Mouse (Mus musculus) hindbrain, postnatal 0 days (tissue): ENCODE results near the gene Tmem132d. TPM values are rescaled to one million over a fixed set of nuclear protein-coding genes. Genes with fewer than 3 reads are reported as not detected.

ENCODE experiments used
- ATAC-seq: fragments of 200-750 bp; cut with Nextera tagmentation; 2 replicates; pipeline ENCODE4 v1.8.0; 2017; ENCODE audit warnings: mild to moderate bottlenecking, moderate TSS enrichment, moderate library complexity
- DNase-seq: peaks from one replicate; pipeline ENCODE4 v3.0.0-alpha.2; 2015; ENCODE audit warnings: low spot score
- H3K27ac ChIP-seq: fragments of 300-500 bp; sonication (generic); 2 replicates; pipeline ENCODE4 v1.5.1; 2014; ENCODE audit warnings: mild to moderate bottlenecking
- H3K27me3 ChIP-seq: fragments of 300-500 bp; sonication (generic); 2 replicates; pipeline ENCODE4 v1.6.1; 2014; ENCODE audit warnings: low read length, mixed read lengths; ENCODE audit not compliant: insufficient read depth
- H3K36me3 ChIP-seq: fragments of 300-500 bp; sonication (generic); 2 replicates; pipeline ENCODE4 v1.6.1; 2014; ENCODE audit warnings: low read length, mixed read lengths; ENCODE audit not compliant: insufficient read depth
- H3K4me1 ChIP-seq: fragments of 300-500 bp; sonication (generic); 2 replicates; pipeline ENCODE4 v1.6.1; 2014; ENCODE audit warnings: antibody characterized with exemption, low read length, mixed read lengths; ENCODE audit not compliant: insufficient read depth
- H3K4me2 ChIP-seq: fragments of 300-500 bp; sonication (generic); 2 replicates; pipeline ENCODE4 v1.6.1; 2014; ENCODE audit warnings: low read depth, mild to moderate bottlenecking, low read length, moderate library complexity, mixed read lengths
- H3K4me3 ChIP-seq: fragments of 300-500 bp; sonication (generic); 2 replicates; pipeline ENCODE4 v1.5.1; 2014; ENCODE audit warnings: low read length
- H3K9ac ChIP-seq: fragments of 300-500 bp; sonication (generic); replicated peaks from 2 replicates; pipeline ENCODE4 v1.6.1; 2014; ENCODE audit warnings: mild to moderate bottlenecking, low read length, moderate library complexity, mixed read lengths
- H3K9me3 ChIP-seq: fragments of 300-500 bp; sonication (generic); 2 replicates; pipeline ENCODE4 v1.6.1; 2016; ENCODE audit warnings: low read length, mixed read lengths
- CTCF ChIP-seq: IDR thresholded peaks from 2 replicates; pipeline ENCODE4 v1.5.1; 2016; ENCODE audit warnings: antibody characterized with exemption, control low read depth, low read depth
- WGBS: fragments of 180-500 bp; shearing (Covaris S2); extraction: QIAGEN DNeasy Blood & Tissue Kit; methylation state at CpG from one replicate; pipeline ENCODE4 v1.1.7; 2014; 5-methylcytosine and 5-hydroxymethylcytosine counted together
- polyA plus RNA-seq: library from polyadenylated mRNA; unstranded; fragments of >200 nt; fragmentation: Nextera tagmentation; extraction: Ambion mirVana; gene quantifications from 2 replicates; pipeline ENCODE4 v1.2.1, GENCODE M21; 2015
- total RNA-seq: library from RNA; depleted of rRNA; stranded (reverse); fragments of >200 nt; gene quantifications from 2 replicates; pipeline ENCODE4 v1.2.3, GENCODE M21; 2014

Tmem132d gene
- total and polyA plus RNA-seq, 2 experiments from 2014 or later, result 5.8 to 28.9 TPM

- Histone ChIP-seq H3K36me3 (no peaks in the 10 kb centered on the region), H3K27ac (no peak overlapping the region), H3K4me2 (no peak overlapping the region), H3K4me1 (no peaks in the 10 kb centered on the region; the same call in 1 of the 2 replicates), H3K4me3 (no peak overlapping the region), H3K27me3 (no peaks in the 10 kb centered on the region), H3K9me3 (no peaks in the 10 kb centered on the region), H3K9ac (no peak overlapping the region)
- DNase-seq (peak; percentile 38), ATAC-seq (no peak)
- no peak for TF ChIP-seq CTCF
- 12% methylated on average over 6 of the region's 6 CpGs for WGBS
Observed at GRCm38 (mm10) chr5:128452196-128452595, 19.3 kb upstream of the Tmem132d start.

GRCm38 (mm10) chr5:128450808-128451207, 17.9 kb upstream of the Tmem132d start:
- WGBS, result 79% methylated on average over 3 of the region's 3 CpGs
- H3K9ac ChIP-seq, result no peak overlapping the region
- H3K27ac ChIP-seq, result no peak overlapping the region
- no peak overlapping the region for H3K4me2 ChIP-seq
- H3K36me3 ChIP-seq, result no peaks in the 10 kb centered on the region
- TF ChIP-seq CTCF, result peak; percentile 53
- no peak for ATAC-seq
- no peaks in the 10 kb centered on the region for H3K27me3 ChIP-seq
- no peaks in the 10 kb centered on the region; the same call in 1 of the 2 replicates for H3K4me1 ChIP-seq
- H3K4me3 ChIP-seq, result no peak overlapping the region
- no peaks in the 10 kb centered on the region for H3K9me3 ChIP-seq
- no peak for DNase-seq

DNA sequence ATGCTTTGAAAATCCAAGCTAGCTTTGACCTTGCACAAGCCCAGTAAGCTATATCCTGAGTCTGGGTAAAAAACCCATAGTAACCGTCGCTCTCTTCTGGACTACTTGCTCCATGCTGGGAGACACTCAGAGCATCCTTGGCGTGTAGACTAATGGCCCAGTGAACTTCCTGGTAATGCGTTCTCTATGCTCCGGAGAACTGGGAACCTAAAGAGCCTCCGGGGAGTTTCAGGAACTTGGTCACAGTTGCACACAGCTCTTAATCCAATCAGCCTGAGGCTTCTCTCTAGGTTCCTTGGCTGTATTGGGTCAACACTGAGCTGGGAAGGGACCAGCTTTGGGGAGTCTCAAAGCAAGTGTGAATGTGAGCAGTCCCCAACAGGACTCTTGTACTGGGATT, 12.0 kb upstream of the Tmem132d start:
- H3K9ac ChIP-seq, result no peak overlapping the region
- no peak for ATAC-seq
- no peaks in the 10 kb centered on the region for H3K36me3 ChIP-seq
- TF ChIP-seq CTCF, result no peak
- H3K4me2 ChIP-seq, result no peak overlapping the region
- peaks cover 17% of the 10 kb centered on the region; the same call in 1 of the 2 replicates for H3K27me3 ChIP-seq
- H3K4me1 ChIP-seq, result no peaks in the 10 kb centered on the region
- 13% methylated on average over 6 of the region's 6 CpGs for WGBS
- H3K27ac ChIP-seq, result no peak overlapping the region
- H3K9me3 ChIP-seq, result no peaks in the 10 kb centered on the region
- H3K4me3 ChIP-seq, result no peak overlapping the region
- no peak for DNase-seq

GRCm38 (mm10) chr5:128443848-128444247, 11.0 kb upstream of the Tmem132d start:
- ATAC-seq (no peak), DNase-seq (no peak)
- peak overlapping the region; percentile 19; the same call in 1 of the 2 replicates for H3K4me3 ChIP-seq
- TF ChIP-seq CTCF, result no peak
- 32% methylated on average over 4 of the region's 4 CpGs for WGBS
- H3K9me3 ChIP-seq, result no peaks in the 10 kb centered on the region
- no peak overlapping the region for H3K27ac ChIP-seq
- H3K4me2 ChIP-seq, result peak overlapping the region; percentile 47; the same call in 1 of the 2 replicates
- H3K4me1 ChIP-seq, result no peaks in the 10 kb centered on the region
- no peaks in the 10 kb centered on the region for H3K36me3 ChIP-seq
- peaks cover 17% of the 10 kb centered on the region; the same call in 1 of the 2 replicates for H3K27me3 ChIP-seq
- H3K9ac ChIP-seq, result no peak overlapping the region

- Histone ChIP-seq H3K9me3 (no peaks in the 10 kb centered on the region), H3K27me3 (peaks cover 17% of the 10 kb centered on the region; the same call in 1 of the 2 replicates)
- TF ChIP-seq CTCF, result no peak
Observed at GRCm38 (mm10) chr5:128441121-128441520, 8.2 kb upstream of the Tmem132d start.

DNA sequence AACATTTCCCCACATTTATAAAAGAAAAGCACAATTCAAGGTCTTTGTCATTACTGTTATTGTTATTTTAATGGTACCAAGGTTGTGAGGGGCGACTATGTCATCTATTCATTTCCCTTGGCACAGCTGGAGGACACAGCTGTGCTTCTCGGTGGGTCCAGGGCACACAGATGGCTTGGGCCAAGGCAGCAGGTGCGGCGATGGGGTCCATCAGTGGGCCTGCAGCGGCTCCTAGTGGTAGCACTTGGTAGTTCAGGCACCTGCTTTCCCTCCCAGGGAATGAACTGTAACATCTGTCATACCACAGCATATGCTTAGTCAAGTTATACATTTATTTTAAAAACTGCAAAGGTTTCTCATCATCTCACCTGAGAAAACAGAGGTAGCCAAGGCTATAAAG, 7.0 kb upstream of the Tmem132d start:
- Histone ChIP-seq H3K9me3 (no peaks in the 10 kb centered on the region), H3K9ac (no peak overlapping the region), H3K36me3 (no peaks in the 10 kb centered on the region), H3K4me2 (no peak overlapping the region), H3K4me1 (peaks cover 6% of the 10 kb centered on the region; the same call in 1 of the 2 replicates), H3K4me3 (no peak overlapping the region), H3K27ac (no peak overlapping the region), H3K27me3 (peaks cover 17% of the 10 kb centered on the region; the same call in 1 of the 2 replicates)
- ATAC-seq, result peak; percentile 74
- 2% methylated on average over 5 of the region's 5 CpGs for WGBS
- TF ChIP-seq CTCF, result peak; percentile 98
- DNase-seq, result peak; percentile 81

More at GRCm38 (mm10) chr5:128441121-128441520, 8.2 kb upstream of the Tmem132d start:
- H3K9ac ChIP-seq, result no peak overlapping the region
- DNase-seq (no peak), ATAC-seq (no peak)
- no peaks in the 10 kb centered on the region for H3K36me3 ChIP-seq
- H3K4me1 ChIP-seq, result peaks cover 6% of the 10 kb centered on the region; the same call in 1 of the 2 replicates
- H3K4me3 ChIP-seq, result no peak overlapping the region
- H3K4me2 ChIP-seq, result no peak overlapping the region
- no peak overlapping the region for H3K27ac ChIP-seq
- 10% methylated on average over 5 of the region's 5 CpGs for WGBS

DNA sequence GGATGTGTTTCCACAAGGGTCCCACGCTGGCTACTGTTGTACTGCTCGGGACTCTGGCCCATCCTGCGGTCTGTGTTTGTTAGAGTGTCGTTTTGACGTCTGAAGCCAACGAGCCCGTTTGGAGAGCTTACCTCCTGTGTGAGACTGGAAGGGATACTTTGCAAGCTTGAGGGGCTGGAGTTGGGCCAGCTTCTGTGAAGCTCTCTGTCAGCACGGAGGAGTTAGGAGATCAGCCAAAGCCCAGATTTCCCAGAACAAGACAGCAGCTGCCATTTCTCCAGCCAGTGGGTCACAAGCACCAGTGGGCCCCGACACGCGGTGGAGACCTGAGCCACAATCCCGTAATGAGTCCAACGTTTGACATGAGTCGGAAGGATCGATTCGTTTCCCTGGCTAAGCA, 5.2 kb upstream of the Tmem132d start:
- H3K4me3 ChIP-seq, result no peak overlapping the region
- H3K9me3 ChIP-seq, result no peaks in the 10 kb centered on the region
- ATAC-seq, result no peak
- H3K27me3 ChIP-seq, result peaks cover 21% of the 10 kb centered on the region
- peak; percentile 60 for DNase-seq
- peaks cover 6% of the 10 kb centered on the region; the same call in 1 of the 2 replicates for H3K4me1 ChIP-seq
- TF ChIP-seq CTCF, result no peak
- no peak overlapping the region for H3K27ac ChIP-seq
- no peak overlapping the region for H3K9ac ChIP-seq
- 42% methylated on average over 16 of the region's 16 CpGs for WGBS
- no peaks in the 10 kb centered on the region for H3K36me3 ChIP-seq
- H3K4me2 ChIP-seq, result no peak overlapping the region
